Mouse (Mus musculus): ENCODE results near the gene Ccni. TPM values are rescaled to one million over a fixed set of nuclear protein-coding genes. Genes with fewer than 3 reads are reported as not detected.

The Ccni gene
- 21.4 and 23.8 TPM in 2 replicates for polyA plus RNA-seq (2012; rRNA removed)

GRCm38 (mm10) chr5:93206109-93207005 is at the start of gene Ccni, which contains the start of gene 2010109A12Rik:
TSS of gene Ccni (minus strand) at chr5:93206495.
TSS of gene 2010109A12Rik (plus strand) at chr5:93206518.

Other genes starting within 250 kb of the Ccni start
- gene Sowahb, start 161.5 kb downstream of the Ccni start, polyA plus RNA-seq (2012; rRNA removed) = 0.53 and 0.67 TPM in 2 replicates
- 15.4 and 15.8 TPM in 2 replicates for gene Sept11, start 113.1 kb downstream of the Ccni start, polyA plus RNA-seq (2012; rRNA removed)
- 0.28 and 0.46 TPM in 2 replicates for gene 2010109A12Rik, start within 50 bp of the Ccni start, polyA plus RNA-seq (2012; rRNA removed)
- 7.1 and 8.7 TPM in 2 replicates for gene Ccng2, start 60.8 kb upstream of the Ccni start, polyA plus RNA-seq (2012; rRNA removed)

All from liver, embryonic 14 days (tissue).